Comparison of ENCODE assay signal across 27 mouse cellular contexts in genomic region chr1:192939033-192939432, GRCm38 (mm10).
DNase-seq lines count a peak whose midpoint lies in the region; ATAC-seq lines count a peak whose summit lies in the region.
"Had no signal": no experiment of that assay in that cellular context is flagged by ENCODE, and none has a peak within 500 bp of the region (broad histone marks: within the 10 kb centered on the region; RNA-seq: fewer than 3 reads in every experiment).

No protein-coding gene starts in this region.

- H3K9ac ChIP-seq in liver, embryonic 16.5 days (ENCODE audit: low read depth, low read length), result no peak overlapping the region
- no peak overlapping the region for H3K9ac ChIP-seq in liver, embryonic 12.5 days
- H3K9ac ChIP-seq: embryonic facial prominence, embryonic 13.5 days; forebrain, embryonic 12.5 days; forebrain, embryonic 15.5 days; hindbrain, embryonic 12.5 days; hindbrain, embryonic 15.5 days had no signal

- no peaks in the 10 kb centered on the region for H3K9me3 ChIP-seq in liver, embryonic 16.5 days (replicated peaks; ENCODE audit: control insufficient read depth, low read length)
- no peaks in the 10 kb centered on the region for H3K9me3 ChIP-seq in liver, embryonic 12.5 days (replicated peaks)
- H3K9me3 ChIP-seq: embryonic facial prominence, embryonic 10.5 days; embryonic facial prominence, embryonic 13.5 days; forebrain, embryonic 12.5 days; forebrain, embryonic 15.5 days; hindbrain, embryonic 12.5 days; hindbrain, embryonic 15.5 days had no signal

- H3K4me2 ChIP-seq in liver, embryonic 16.5 days (ENCODE audit: low read depth, low read length), result no peak overlapping the region
- no peak overlapping the region for H3K4me2 ChIP-seq in liver, embryonic 12.5 days
- H3K4me2 ChIP-seq: embryonic facial prominence, embryonic 13.5 days; forebrain, embryonic 12.5 days; forebrain, embryonic 15.5 days; heart, embryonic 11.5 days; hindbrain, embryonic 12.5 days; hindbrain, embryonic 15.5 days had no signal

- 27% methylated on average over 2 of the region's 2 CpGs for WGBS in liver, embryonic 16.5 days (ENCODE audit: insufficient replicate concordance)
- WGBS in liver, embryonic 12.5 days (ENCODE audit: insufficient replicate concordance), result 28% methylated on average over 2 of the region's 2 CpGs

- no peak overlapping the region for H3K27ac ChIP-seq in liver, embryonic 16.5 days (ENCODE audit: low read length)
- no peak overlapping the region for H3K27ac ChIP-seq in liver, embryonic 12.5 days
- H3K27ac ChIP-seq: embryonic facial prominence, embryonic 10.5 days; embryonic facial prominence, embryonic 13.5 days; forebrain, embryonic 12.5 days; forebrain, embryonic 15.5 days; hindbrain, embryonic 12.5 days; hindbrain, embryonic 15.5 days had no signal

- H3K4me1 ChIP-seq in liver, embryonic 16.5 days (ENCODE audit: control insufficient read depth, low read depth, low read length), result no peaks in the 10 kb centered on the region
- no peaks in the 10 kb centered on the region for H3K4me1 ChIP-seq in liver, embryonic 12.5 days
- H3K4me1 ChIP-seq: embryonic facial prominence, embryonic 10.5 days; embryonic facial prominence, embryonic 13.5 days; forebrain, embryonic 12.5 days; forebrain, embryonic 15.5 days; hindbrain, embryonic 12.5 days; hindbrain, embryonic 15.5 days had no signal

- peak; percentile 43 for DNase-seq in MEL-GATA-1-ER (ENCODE audit: extremely low read depth, low read depth)
- no peak for DNase-seq in kidney, adult 11 months
- DNase-seq in left cerebral cortex, adult 8-10 months (ENCODE audit: low spot score in 2 of 2), result no peak
- DNase-seq: adrenal gland, postnatal 10 days; adrenal gland, postnatal 36 days; cerebellum, adult 11 months; cerebellum, adult 2 months; cerebellum, adult 9-11 months; cerebellum, postnatal 25 days; embryo, embryonic 11 days; gastrocnemius, postnatal 10 days; gastrocnemius, postnatal 36 days; heart, adult 11 months had no signal

- H3K4me3 ChIP-seq in liver, embryonic 16.5 days (ENCODE audit: low read depth, low read length), result no peak overlapping the region
- H3K4me3 ChIP-seq in liver, embryonic 12.5 days, result no peak overlapping the region
- H3K4me3 ChIP-seq: embryonic facial prominence, embryonic 10.5 days; embryonic facial prominence, embryonic 13.5 days; erythroblast, embryonic 14.5 days; forebrain, embryonic 12.5 days; forebrain, embryonic 15.5 days; hindbrain, embryonic 12.5 days; hindbrain, embryonic 15.5 days had no signal

- peak; percentile 47 for ATAC-seq in liver, embryonic 16.5 days (ENCODE audit: low read depth)
- ATAC-seq in liver, embryonic 12.5 days, result no peak
- ATAC-seq in common myeloid progenitor, adult 5-6 weeks (replicated peaks; ENCODE audit: low read depth, poor library complexity, severe bottlenecking), result peak; percentile 45; the same call in 1 of the 2 replicates
- peak; percentile 86 for ATAC-seq in megakaryocyte progenitor cell, adult 5-6 weeks (replicated peaks; ENCODE audit: poor library complexity)
- ATAC-seq: CD4-positive, CD25-positive, alpha-beta regulatory T cell, adult 4 months; forebrain, embryonic 15.5 days; Patski had no signal

- H3K36me3 ChIP-seq in liver, embryonic 16.5 days (ENCODE audit: control insufficient read depth, insufficient read depth), result no peaks in the 10 kb centered on the region
- no peaks in the 10 kb centered on the region for H3K36me3 ChIP-seq in liver, embryonic 12.5 days
- H3K36me3 ChIP-seq: embryonic facial prominence, embryonic 10.5 days; embryonic facial prominence, embryonic 13.5 days; forebrain, embryonic 12.5 days; forebrain, embryonic 15.5 days; hindbrain, embryonic 12.5 days; hindbrain, embryonic 15.5 days had no signal

- no peaks in the 10 kb centered on the region for H3K27me3 ChIP-seq in liver, embryonic 16.5 days (ENCODE audit: control insufficient read depth, insufficient read depth, low read depth, low read length)
- H3K27me3 ChIP-seq in liver, embryonic 12.5 days (replicated peaks), result no peaks in the 10 kb centered on the region
- H3K27me3 ChIP-seq: embryonic facial prominence, embryonic 13.5 days; forebrain, embryonic 12.5 days; forebrain, embryonic 15.5 days; hindbrain, embryonic 12.5 days; hindbrain, embryonic 15.5 days; Patski had no signal
